ENCODE assay signal across 12 mouse cellular contexts in genomic region chr2:114492398-114492797, GRCm38 (mm10).
"Had no signal": no experiment of that assay in that cellular context is flagged by ENCODE, and none has a peak within 500 bp of the region (broad histone marks: within the 10 kb centered on the region; RNA-seq: fewer than 3 reads in every experiment).

No protein-coding gene starts in this region.

- H3K9ac ChIP-seq: hindbrain, embryonic 15.5 days; limb, embryonic 15.5 days; liver, embryonic 12.5 days; lung, embryonic 14.5 days; midbrain, embryonic 13.5 days had no signal

- H3K27ac ChIP-seq: hindbrain, embryonic 15.5 days; left cerebral cortex, adult 2 months; limb, embryonic 15.5 days; liver, embryonic 12.5 days; midbrain, embryonic 13.5 days had no signal

- H3K9me3 ChIP-seq: hindbrain, embryonic 15.5 days; limb, embryonic 15.5 days; liver, embryonic 12.5 days; midbrain, embryonic 13.5 days had no signal

- ATAC-seq: liver, embryonic 12.5 days; midbrain, embryonic 13.5 days had no signal

- H3K27me3 ChIP-seq: hindbrain, embryonic 15.5 days; limb, embryonic 15.5 days; liver, embryonic 12.5 days; midbrain, embryonic 13.5 days had no signal

- H3K4me1 ChIP-seq: limb, embryonic 15.5 days; liver, embryonic 12.5 days; midbrain, embryonic 13.5 days had no signal

- H3K36me3 ChIP-seq: hindbrain, embryonic 15.5 days; limb, embryonic 15.5 days; liver, embryonic 12.5 days; midbrain, embryonic 13.5 days had no signal

- H3K4me3 ChIP-seq: hindbrain, embryonic 15.5 days; left cerebral cortex, adult 2 months; limb, embryonic 15.5 days; liver, embryonic 12.5 days; midbrain, embryonic 13.5 days had no signal

- DNase-seq: kidney, adult 8-10 months; lung, postnatal 10 days; lung, postnatal 4 days; retina, postnatal 1 day; right cerebral cortex, postnatal 14 days; thymus, postnatal 4 days had no signal

- H3K4me2 ChIP-seq: hindbrain, embryonic 15.5 days; limb, embryonic 15.5 days; liver, embryonic 12.5 days; lung, embryonic 14.5 days; midbrain, embryonic 13.5 days had no signal
